Mouse (Mus musculus) liver, embryonic 11.5 days (tissue): ENCODE results near the gene Bag5. TPM values are rescaled to one million over a fixed set of nuclear protein-coding genes. Genes with fewer than 3 reads are reported as not detected.

Source experiments
- ATAC-seq: fragments of 200-750 bp; cut with Nextera tagmentation; replicated peaks from 2 replicates; pipeline ENCODE4 v1.8.0; 2017; ENCODE audit warnings: moderate number of reproducible peaks, mild to moderate bottlenecking, moderate TSS enrichment, moderate library complexity; ENCODE audit not compliant: low FRiP score
- DNase-seq: peaks from one replicate; pipeline ENCODE4 v3.0.0-alpha.2; 2017; ENCODE audit warnings: low spot score
- H3K27ac ChIP-seq: fragments of 300-500 bp; sonication (generic); 2 replicates; pipeline ENCODE4 v1.5.1; 2014; ENCODE audit warnings: mild to moderate bottlenecking, low read depth, low read length, control low read depth
- H3K27me3 ChIP-seq: fragments of 300-500 bp; sonication (generic); replicated peaks from 2 replicates; pipeline ENCODE4 v1.6.1; 2014; ENCODE audit warnings: low read length, mixed read lengths; ENCODE audit not compliant: control insufficient read depth, insufficient read depth
- H3K36me3 ChIP-seq: fragments of 300-500 bp; sonication (generic); 2 replicates; pipeline ENCODE4 v1.6.1; 2014; ENCODE audit warnings: mild to moderate bottlenecking, low read length, moderate library complexity, mixed read lengths; ENCODE audit not compliant: control insufficient read depth, insufficient read depth
- H3K4me1 ChIP-seq: fragments of 300-500 bp; sonication (generic); replicated peaks from 2 replicates; pipeline ENCODE4 v1.6.1; 2014; ENCODE audit warnings: low read length, mixed read lengths; ENCODE audit not compliant: control insufficient read depth, insufficient read depth
- H3K4me2 ChIP-seq: fragments of 300-500 bp; sonication (generic); 2 replicates; pipeline ENCODE4 v1.6.1; 2014; ENCODE audit warnings: mild to moderate bottlenecking, control low read depth, moderate library complexity
- H3K4me3 ChIP-seq: fragments of 300-500 bp; sonication (generic); 2 replicates; pipeline ENCODE4 v1.5.1; 2014; ENCODE audit warnings: low read depth, low read length, control low read depth
- H3K9ac ChIP-seq: fragments of 300-500 bp; sonication (generic); 2 replicates; pipeline ENCODE4 v1.6.1; 2014; ENCODE audit warnings: low read depth, low read length, control low read depth
- H3K9me3 ChIP-seq: fragments of 300-500 bp; sonication (generic); 2 replicates; pipeline ENCODE4 v1.6.1; 2016; ENCODE audit warnings: low read length, inconsistent platforms, mixed read lengths; ENCODE audit not compliant: control insufficient read depth
- WGBS: fragments of 180-500 bp; shearing (Covaris S2); extraction: QIAGEN DNeasy Blood & Tissue Kit; methylation state at CpG from one replicate; pipeline ENCODE4 v1.1.7; 2014; 5-methylcytosine and 5-hydroxymethylcytosine counted together
- polyA plus RNA-seq: library from polyadenylated mRNA; unstranded; fragments of >200 nt; fragmentation: Nextera tagmentation; extraction: Ambion mirVana; gene quantifications from 2 replicates; pipeline ENCODE4 v1.2.1, GENCODE M21; 2014

The Bag5 gene
- polyA plus RNA-seq, 1 experiment from 2014 or later, result 41.0 TPM

DNA sequence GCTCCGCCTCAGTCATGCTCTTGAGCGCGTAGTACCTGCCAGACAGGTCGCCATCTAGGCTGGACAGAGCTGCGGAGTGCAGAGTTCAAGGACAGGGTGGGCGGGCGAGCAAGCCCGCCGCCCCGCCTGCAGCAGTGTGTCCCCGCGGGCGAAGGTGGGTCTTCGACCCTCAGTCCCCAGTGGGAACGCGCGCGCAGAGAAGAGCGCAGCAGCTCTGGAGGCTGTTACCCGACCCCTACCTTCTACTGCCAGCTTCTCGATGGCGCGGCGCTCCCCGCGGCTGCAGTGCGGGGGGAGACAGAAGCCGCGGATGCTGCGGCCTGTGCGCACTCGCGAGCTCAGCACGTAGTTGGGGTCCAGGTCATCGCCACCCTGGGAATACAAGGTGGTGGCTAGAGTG is 42.1 kb downstream of the Bag5 start:
- peaks cover 34% of the 10 kb centered on the region for H3K4me1 ChIP-seq
- peak overlapping the region; percentile 80 for H3K4me2 ChIP-seq
- H3K27ac ChIP-seq, result no peak overlapping the region
- no peak for DNase-seq
- WGBS, result 2% methylated on average over 35 of the region's 35 CpGs
- peak overlapping the region; percentile 26; the same call in 1 of the 2 replicates for H3K9ac ChIP-seq
- ATAC-seq, result no peak
- H3K36me3 ChIP-seq, result no peaks in the 10 kb centered on the region
- H3K4me3 ChIP-seq, result peak overlapping the region; percentile 56
- peaks cover 46% of the 10 kb centered on the region for H3K27me3 ChIP-seq
- no peaks in the 10 kb centered on the region for H3K9me3 ChIP-seq

DNA sequence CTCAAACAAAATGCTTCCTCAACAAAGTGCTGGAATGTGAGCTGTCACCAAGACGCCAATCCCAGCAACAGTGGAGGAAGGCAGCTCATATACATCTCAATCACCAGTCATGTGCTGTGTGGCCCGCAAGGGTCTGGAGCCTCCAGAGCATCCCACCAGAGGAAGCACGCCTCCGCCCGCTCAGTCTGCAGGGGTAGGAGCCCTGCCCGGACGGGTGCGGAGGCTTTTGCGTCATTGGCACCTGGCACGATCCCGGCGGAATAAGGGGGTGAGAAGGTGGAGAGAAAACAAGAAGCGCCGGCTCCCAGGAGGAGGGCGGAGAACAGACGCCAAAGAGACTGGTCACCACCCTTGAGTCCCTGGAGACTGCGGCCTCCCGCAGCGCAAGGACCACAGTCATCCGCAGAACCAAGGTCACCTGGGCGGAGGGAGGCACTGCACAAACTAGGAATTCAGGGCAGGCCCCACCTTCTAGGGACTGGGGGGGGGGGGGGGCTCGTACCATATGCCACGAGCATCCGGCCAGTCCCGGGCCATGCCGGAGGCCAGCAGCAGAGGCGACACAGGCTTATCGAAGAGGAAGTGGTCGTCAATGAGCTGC is 42.6 kb downstream of the Bag5 start:
- no peak for ATAC-seq
- Histone ChIP-seq H3K27ac (no peak overlapping the region), H3K4me1 (peaks cover 34% of the 10 kb centered on the region)

DNA sequence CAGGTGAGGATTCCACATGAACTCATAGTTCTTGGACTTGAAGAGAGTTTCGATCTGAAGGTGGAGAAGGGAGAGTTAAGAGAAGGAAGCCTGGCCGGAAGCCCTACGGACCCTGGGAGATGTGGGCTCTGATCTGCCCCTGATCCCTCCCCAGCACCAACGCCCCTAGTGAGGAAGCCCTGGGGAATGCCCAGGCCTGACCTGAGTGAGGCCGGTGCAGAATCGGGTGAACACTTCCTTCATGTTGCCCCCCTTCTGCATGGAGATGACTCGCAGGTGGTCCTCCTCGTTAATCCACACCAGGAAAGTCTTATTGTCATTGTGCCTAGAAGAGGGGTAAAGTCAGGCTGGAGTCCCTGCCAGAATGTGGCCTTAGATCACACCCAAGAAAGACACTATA is 43.1 kb downstream of the Bag5 start:
- no peaks in the 10 kb centered on the region for H3K36me3 ChIP-seq
- no peak overlapping the region for H3K27ac ChIP-seq
- no peak overlapping the region for H3K4me3 ChIP-seq
- H3K4me2 ChIP-seq, result no peak overlapping the region; the same call in none of the 2 replicates
- WGBS, result 49% methylated on average over 8 of the region's 8 CpGs
- DNase-seq (no peak), ATAC-seq (no peak)
- H3K9me3 ChIP-seq, result no peaks in the 10 kb centered on the region
- H3K4me1 ChIP-seq, result peaks cover 34% of the 10 kb centered on the region
- H3K9ac ChIP-seq, result no peak overlapping the region
- H3K27me3 ChIP-seq, result peaks cover 46% of the 10 kb centered on the region

More for the DNA sequence above, 42.6 kb downstream of the Bag5 start:
- no peak overlapping the region for H3K9ac ChIP-seq
- DNase-seq, result no peak
- H3K4me3 ChIP-seq, result peak overlapping the region; percentile 56
- peaks cover 46% of the 10 kb centered on the region for H3K27me3 ChIP-seq
- peak overlapping the region; percentile 80 for H3K4me2 ChIP-seq
- no peaks in the 10 kb centered on the region for H3K36me3 ChIP-seq
- H3K9me3 ChIP-seq, result no peaks in the 10 kb centered on the region
- WGBS, result 10% methylated on average over 28 of the region's 29 CpGs

DNA sequence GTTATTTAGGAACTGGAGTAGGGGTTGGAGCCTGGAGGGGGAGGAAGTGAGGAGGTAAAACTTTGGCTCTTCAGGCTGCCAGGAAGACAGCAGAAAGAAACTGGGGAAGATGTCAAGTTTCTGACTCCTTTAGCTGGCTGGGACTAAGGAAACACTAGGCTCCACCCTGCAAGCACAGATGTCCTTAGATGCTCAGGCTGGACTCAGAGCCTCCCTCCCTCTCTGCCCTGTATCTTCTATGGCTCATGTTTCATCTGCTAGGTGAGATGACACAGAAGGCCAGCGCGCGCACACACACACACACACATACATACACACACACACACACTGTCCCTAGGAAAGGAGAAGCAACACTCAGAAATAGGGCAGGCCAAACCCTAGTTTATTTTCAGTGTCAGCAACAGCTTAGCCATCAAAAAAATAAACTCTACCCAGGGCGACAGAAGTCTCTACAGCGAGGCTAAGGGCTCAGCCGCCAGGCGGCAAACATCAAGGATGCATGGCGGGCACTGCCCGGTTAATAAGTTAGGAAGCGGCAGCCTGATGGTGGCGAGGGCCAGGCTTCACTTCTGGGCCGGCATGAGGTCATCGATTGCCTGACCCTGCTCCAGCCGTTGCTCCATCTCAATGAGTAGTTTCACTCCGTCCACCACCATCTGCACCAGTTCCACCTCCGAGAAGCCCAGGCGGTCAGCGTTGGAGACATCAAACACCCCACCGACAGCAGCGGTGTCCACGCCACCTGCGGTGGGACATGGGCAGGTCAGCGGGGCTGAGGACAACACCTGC is 43.9 kb downstream of the Bag5 start:
- H3K4me2 ChIP-seq, result peak overlapping the region; percentile 60
- DNase-seq (no peak), ATAC-seq (no peak)
- H3K27me3 ChIP-seq, result peaks cover 43% of the 10 kb centered on the region
- peak overlapping the region; percentile 62 for H3K9ac ChIP-seq
- no peaks in the 10 kb centered on the region for H3K9me3 ChIP-seq
- WGBS, result 62% methylated on average over 23 of the region's 23 CpGs
- peak overlapping the region; percentile 22; the same call in 1 of the 2 replicates for H3K4me3 ChIP-seq
- H3K27ac ChIP-seq, result peak overlapping the region; percentile 58
- H3K36me3 ChIP-seq, result no peaks in the 10 kb centered on the region
- peaks cover 34% of the 10 kb centered on the region for H3K4me1 ChIP-seq

DNA sequence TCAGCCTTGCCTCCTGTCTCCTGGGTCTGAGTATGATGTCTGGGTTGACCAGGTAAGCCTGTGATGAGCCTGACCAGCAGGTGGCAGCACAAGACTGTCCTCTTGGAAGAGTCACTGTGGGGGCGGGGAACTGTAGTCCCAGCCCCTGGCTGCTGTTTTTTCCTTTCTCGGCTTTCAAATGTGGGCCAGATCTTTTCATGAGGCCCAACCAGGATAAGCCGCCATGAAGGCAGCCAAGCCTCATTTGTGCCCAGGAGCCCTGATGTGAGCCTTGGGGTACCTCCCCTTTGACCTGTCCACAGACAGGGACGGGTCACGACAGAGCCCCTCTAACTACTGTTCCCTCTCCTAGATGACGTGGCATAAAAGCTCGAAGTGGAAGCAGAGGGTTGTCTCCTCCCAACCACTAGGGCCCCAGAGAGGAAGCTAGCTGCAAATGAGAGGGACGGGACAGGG is 44.6 kb downstream of the Bag5 start:
- ATAC-seq, result peak; percentile 69
- peak; percentile 89 for DNase-seq
- Histone ChIP-seq H3K27ac (peak overlapping the region; percentile 58), H3K4me2 (peak overlapping the region; percentile 60), H3K4me3 (peak overlapping the region; percentile 22), H3K27me3 (peaks cover 36% of the 10 kb centered on the region), H3K9ac (peak overlapping the region; percentile 62), H3K36me3 (no peaks in the 10 kb centered on the region), H3K4me1 (peaks cover 40% of the 10 kb centered on the region), H3K9me3 (no peaks in the 10 kb centered on the region)
- 4% methylated on average over 8 of the region's 8 CpGs for WGBS

DNA sequence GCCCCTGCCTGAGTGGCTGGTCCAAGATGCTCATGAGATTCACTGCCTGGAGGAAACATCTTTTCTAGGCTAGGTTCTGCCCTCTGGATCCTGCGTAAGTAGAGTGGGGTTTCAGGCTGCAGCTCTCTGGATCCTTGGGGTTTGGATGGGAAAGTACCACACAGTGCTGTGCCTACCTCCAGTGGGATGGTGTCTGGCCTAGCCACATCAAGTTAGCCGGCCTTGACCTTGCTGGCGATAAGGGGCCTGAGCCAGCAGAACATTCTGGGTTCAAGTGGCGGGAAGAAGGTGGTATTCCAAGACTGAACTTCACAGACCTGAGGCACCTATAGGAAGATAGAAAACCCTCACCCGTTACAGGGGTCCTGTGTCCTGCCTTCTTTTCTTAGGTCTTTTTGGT is 45.6 kb downstream of the Bag5 start:
- 83% methylated on average over 5 of the region's 5 CpGs for WGBS

DNA sequence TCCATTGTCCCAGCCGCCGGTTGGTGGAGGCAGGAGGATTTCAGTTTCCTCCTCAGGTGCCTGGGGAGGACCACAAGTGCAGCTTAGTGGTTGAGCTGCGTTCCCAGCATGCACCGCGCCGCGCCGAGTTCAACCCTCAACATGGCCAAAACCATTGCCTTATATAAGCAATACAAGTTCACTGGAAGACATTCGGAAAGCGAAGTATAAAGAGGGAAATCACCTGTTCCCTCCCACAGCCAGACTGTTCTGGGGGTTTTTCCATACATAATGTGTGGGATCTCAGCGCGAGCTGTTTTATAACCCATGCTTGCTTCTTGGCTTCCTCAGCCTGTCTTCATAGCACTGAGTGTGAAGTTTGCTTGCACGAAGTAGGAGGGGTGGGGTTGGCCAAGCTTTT is 46.7 kb downstream of the Bag5 start:
- no peak for ATAC-seq
- Histone ChIP-seq H3K9me3 (no peaks in the 10 kb centered on the region), H3K4me1 (peaks cover 33% of the 10 kb centered on the region), H3K27ac (no peak overlapping the region), H3K4me2 (no peak overlapping the region), H3K27me3 (peaks cover 15% of the 10 kb centered on the region), H3K9ac (no peak overlapping the region), H3K36me3 (0 out of 2 replicates have a peak, but pooled peaks cover 5% of the 10 kb centered on the region), H3K4me3 (no peak overlapping the region)
- 72% methylated on average over 13 of the region's 13 CpGs for WGBS
- DNase-seq, result no peak

More for the DNA sequence above, 45.6 kb downstream of the Bag5 start:
- Histone ChIP-seq H3K9ac (no peak overlapping the region), H3K4me2 (no peak overlapping the region), H3K4me1 (peaks cover 41% of the 10 kb centered on the region), H3K9me3 (no peaks in the 10 kb centered on the region), H3K36me3 (no peaks in the 10 kb centered on the region), H3K4me3 (no peak overlapping the region), H3K27ac (no peak overlapping the region), H3K27me3 (peaks cover 25% of the 10 kb centered on the region)
- ATAC-seq (no peak), DNase-seq (no peak)

DNA sequence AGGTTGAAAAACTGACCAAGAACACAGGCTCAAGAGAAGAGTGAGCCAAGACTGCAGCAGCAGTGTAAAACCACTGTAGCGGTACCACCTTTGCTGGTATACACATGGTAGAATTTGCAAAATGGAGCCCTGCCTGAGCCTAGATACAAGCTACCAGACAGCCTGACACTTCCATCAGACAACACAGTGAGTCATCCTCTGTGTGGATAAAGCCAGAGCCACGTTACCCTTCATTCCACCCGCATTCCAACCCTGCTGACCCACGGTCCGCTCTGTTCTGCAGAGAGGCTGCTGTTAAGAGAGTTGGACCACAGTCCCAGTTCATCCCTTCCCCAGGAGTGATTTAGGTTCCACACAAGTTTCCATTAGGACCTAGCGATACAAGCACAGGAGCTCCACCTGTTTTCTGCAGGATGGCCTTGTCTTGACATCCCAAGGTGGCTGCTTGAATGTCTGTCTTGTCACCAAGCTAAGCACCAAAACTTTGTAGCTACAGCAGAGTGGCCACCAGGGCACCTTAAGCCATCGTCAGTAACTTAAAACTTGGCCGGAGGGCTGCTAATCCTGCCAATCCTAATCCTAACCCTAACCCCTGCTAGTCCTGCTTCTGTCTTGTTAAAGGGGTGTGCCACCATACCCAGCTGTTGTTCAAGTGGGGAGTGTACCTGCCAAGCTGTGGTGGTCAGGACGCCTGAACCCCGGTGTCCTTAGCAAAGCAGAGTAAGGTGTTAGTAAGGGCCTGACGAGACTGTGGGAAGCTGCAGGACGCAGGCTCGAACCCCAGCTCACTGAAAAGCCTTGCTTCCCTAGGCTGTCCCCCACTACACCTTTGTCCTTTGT is 47.8 kb downstream of the Bag5 start:
- H3K9ac ChIP-seq, result no peak overlapping the region
- no peak for ATAC-seq
- DNase-seq, result no peak
- H3K27ac ChIP-seq, result no peak overlapping the region
- H3K4me1 ChIP-seq, result peaks cover 22% of the 10 kb centered on the region
- H3K4me3 ChIP-seq, result no peak overlapping the region
- no peak overlapping the region for H3K4me2 ChIP-seq
- WGBS, result 82% methylated on average over 13 of the region's 13 CpGs
- no peaks in the 10 kb centered on the region for H3K9me3 ChIP-seq
- H3K36me3 ChIP-seq, result peaks cover 5% of the 10 kb centered on the region; the same call in 1 of the 2 replicates
- H3K27me3 ChIP-seq, result peaks cover 4% of the 10 kb centered on the region
